Mouse (Mus musculus): Measurements from ENCODE around the gene Wrap53. TPM values are rescaled to one million over a fixed set of nuclear protein-coding genes. Genes with fewer than 3 reads are reported as not detected.
"Not testable (repeated sequence)": the region's sequence is repeated elsewhere in the genome, so short reads cannot be mapped to it uniquely, and the experiment has no call there.

The Wrap53 gene
- polyA plus RNA-seq, 1 experiment: 7.9 TPM

DNA sequence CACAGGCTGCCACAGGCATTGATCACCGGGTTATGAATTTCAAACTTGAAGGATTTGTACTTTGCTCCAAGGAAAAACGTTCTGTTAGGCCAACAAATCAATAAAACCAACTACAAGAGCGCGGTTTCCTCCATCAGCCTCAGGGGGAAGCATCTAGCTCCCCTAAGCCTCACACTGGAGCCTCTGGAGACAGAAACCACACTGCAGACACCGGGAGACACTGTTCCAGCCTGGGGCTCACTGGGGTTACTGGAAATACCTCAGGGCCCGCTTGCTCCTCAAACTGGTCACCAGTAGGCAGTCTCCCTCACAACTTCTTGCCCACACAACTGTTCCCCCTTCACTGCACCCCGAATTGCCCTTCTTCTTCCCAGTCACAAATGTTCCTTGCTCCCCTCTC, 34.1 kb downstream of the Wrap53 start:
- TF ChIP-seq CTCF (IDR thresholded peaks at IDR 0.05; ENCODE audit: borderline replicate concordance, insufficient read depth, low read length) (no peak), POLR2A (IDR thresholded peaks at IDR 0.05; ENCODE audit: low read depth, low read length) (no peak)
- H3K4me3 ChIP-seq (ENCODE audit: insufficient read depth, low read length): no peak overlapping the region
- no peaks in the 10 kb centered on the region for H3K4me1 ChIP-seq (ENCODE audit: control insufficient read depth, insufficient read depth, low read length)
- H3K27ac ChIP-seq (ENCODE audit: insufficient read depth, low read length): no peak overlapping the region

DNA sequence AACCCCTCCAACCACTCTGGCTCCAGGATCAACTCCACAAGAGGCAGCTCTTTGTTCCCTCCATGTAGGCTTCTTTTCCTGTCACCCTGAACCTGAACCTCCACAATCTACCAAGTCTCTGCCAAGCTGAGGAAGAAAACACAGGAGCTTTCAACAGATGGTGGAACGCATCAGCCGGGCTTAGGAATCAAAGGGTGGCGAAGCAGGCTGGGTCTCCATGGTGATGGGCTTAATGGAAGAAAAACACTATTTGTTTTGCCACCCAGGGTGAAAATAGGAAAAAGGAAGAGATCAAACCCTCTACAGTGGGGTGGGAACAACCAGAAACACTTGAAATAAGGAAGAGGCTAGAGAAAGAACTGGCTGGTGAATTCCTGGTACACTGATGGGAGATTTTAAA, 36.5 kb downstream of the Wrap53 start:
- Histone ChIP-seq H3K4me3 (ENCODE audit: insufficient read depth, low read length) (no peak overlapping the region), H3K27ac (ENCODE audit: insufficient read depth, low read length) (no peak overlapping the region), H3K4me1 (ENCODE audit: control insufficient read depth, insufficient read depth, low read length) (no peaks in the 10 kb centered on the region)
- TF ChIP-seq CTCF (IDR thresholded peaks at IDR 0.05; ENCODE audit: borderline replicate concordance, insufficient read depth, low read length) (no peak), POLR2A (IDR thresholded peaks at IDR 0.05; ENCODE audit: low read depth, low read length) (no peak)

DNA sequence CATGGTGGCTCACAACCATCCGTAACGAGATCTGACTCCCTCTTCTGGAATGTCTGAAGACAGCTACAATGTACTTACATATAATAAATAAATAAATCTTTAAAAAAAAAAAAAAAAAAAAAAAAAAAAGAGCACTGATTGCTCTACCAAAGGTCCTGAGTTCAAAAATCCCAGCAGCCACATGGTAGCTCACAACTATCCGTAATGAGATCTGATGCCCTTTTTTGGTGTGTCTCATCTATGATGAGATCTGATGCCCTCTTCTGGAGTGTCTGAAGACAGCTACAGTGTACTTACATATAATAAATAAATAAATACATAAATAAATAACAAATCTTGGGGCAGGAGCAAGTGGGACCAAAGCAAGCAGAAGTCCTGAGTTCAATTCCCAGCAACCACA, 38.3 kb downstream of the Wrap53 start:
- not testable (repeated sequence) for H3K27ac ChIP-seq (ENCODE audit: insufficient read depth, low read length); H3K4me1 ChIP-seq (ENCODE audit: control insufficient read depth, insufficient read depth, low read length); H3K4me3 ChIP-seq (ENCODE audit: insufficient read depth, low read length)

DNA sequence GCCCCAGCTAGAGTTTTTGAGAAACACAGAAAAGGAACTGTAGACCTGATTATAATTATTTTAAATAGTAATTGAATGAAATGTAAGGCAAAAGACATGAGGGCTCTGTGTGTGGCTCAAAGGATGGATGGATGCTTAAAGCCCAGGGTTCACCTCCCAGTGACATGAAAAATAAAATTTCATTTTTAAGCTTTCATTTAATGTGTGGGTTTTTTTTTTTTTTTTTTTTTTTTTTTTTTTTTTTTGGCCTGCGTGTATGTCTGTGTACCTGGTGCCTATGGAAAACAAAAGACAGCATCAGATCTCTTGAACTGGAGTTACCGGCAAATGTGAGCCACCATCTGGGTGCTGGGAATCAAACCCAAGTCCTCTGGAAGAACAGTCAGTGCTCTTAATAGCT, 39.4 kb downstream of the Wrap53 start:
- Histone ChIP-seq H3K27ac (ENCODE audit: insufficient read depth, low read length) (no peak overlapping the region), H3K4me3 (ENCODE audit: insufficient read depth, low read length) (no peak overlapping the region), H3K4me1 (ENCODE audit: control insufficient read depth, insufficient read depth, low read length) (no peaks in the 10 kb centered on the region)
- no peak for TF ChIP-seq CTCF (IDR thresholded peaks at IDR 0.05; ENCODE audit: borderline replicate concordance, insufficient read depth, low read length)
- TF ChIP-seq POLR2A (IDR thresholded peaks at IDR 0.05; ENCODE audit: low read depth, low read length): no peak

GRCm38 (mm10) chr11:69534990-69535389, 45.1 kb downstream of the Wrap53 start:
- Histone ChIP-seq H3K4me1 (ENCODE audit: control insufficient read depth, insufficient read depth, low read length) (no peaks in the 10 kb centered on the region), H3K4me3 (ENCODE audit: insufficient read depth, low read length) (no peak overlapping the region), H3K27ac (ENCODE audit: insufficient read depth, low read length) (no peak overlapping the region)
- TF ChIP-seq CTCF (IDR thresholded peaks at IDR 0.05; ENCODE audit: borderline replicate concordance, insufficient read depth, low read length) (no peak), POLR2A (IDR thresholded peaks at IDR 0.05; ENCODE audit: low read depth, low read length) (no peak)

- Histone ChIP-seq H3K27ac (ENCODE audit: insufficient read depth, low read length) (no peak overlapping the region), H3K4me3 (ENCODE audit: insufficient read depth, low read length) (no peak overlapping the region), H3K4me1 (ENCODE audit: control insufficient read depth, insufficient read depth, low read length) (no peaks in the 10 kb centered on the region)
- no peak for TF ChIP-seq POLR2A (IDR thresholded peaks at IDR 0.05; ENCODE audit: low read depth, low read length)
- TF ChIP-seq CTCF (IDR thresholded peaks at IDR 0.05; ENCODE audit: borderline replicate concordance, insufficient read depth, low read length): no peak
Measured at GRCm38 (mm10) chr11:69532480-69533150, 47.4 kb downstream of the Wrap53 start.

GRCm38 (mm10) chr11:69530755-69531154, 49.3 kb downstream of the Wrap53 start:
- H3K27ac ChIP-seq (ENCODE audit: insufficient read depth, low read length); H3K4me3 ChIP-seq (ENCODE audit: insufficient read depth, low read length); H3K4me1 ChIP-seq (ENCODE audit: control insufficient read depth, insufficient read depth, low read length): not testable (repeated sequence)

DNA sequence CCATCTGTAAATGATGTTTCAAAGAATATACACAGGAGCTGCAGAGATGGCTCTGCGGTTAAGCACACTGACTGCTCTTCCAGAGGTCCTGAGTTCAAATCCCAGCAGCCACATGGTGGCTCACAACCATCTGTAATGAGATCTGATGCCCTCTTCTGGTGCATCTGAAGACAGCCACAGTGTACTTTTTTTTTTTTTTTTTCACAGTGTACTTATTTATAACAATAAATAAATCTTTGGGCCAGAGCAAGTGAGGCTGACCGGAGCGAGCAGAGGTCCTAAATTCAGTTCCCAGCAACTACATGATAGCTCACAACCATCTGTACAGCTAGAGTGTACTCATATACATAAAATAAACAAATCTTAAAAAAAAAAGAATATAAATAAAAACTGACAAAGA, 49.8 kb downstream of the Wrap53 start:
- H3K27ac ChIP-seq (ENCODE audit: insufficient read depth, low read length); H3K4me3 ChIP-seq (ENCODE audit: insufficient read depth, low read length); H3K4me1 ChIP-seq (ENCODE audit: control insufficient read depth, insufficient read depth, low read length): not testable (repeated sequence)

GRCm38 (mm10) chr11:69528031-69528390, 52.0 kb downstream of the Wrap53 start:
- no peak overlapping the region for H3K27ac ChIP-seq (ENCODE audit: insufficient read depth, low read length)
- no peak overlapping the region for H3K4me3 ChIP-seq (ENCODE audit: insufficient read depth, low read length)
- TF ChIP-seq POLR2A (IDR thresholded peaks at IDR 0.05; ENCODE audit: low read depth, low read length): no peak
- TF ChIP-seq CTCF (IDR thresholded peaks at IDR 0.05; ENCODE audit: borderline replicate concordance, insufficient read depth, low read length): no peak
- no peaks in the 10 kb centered on the region for H3K4me1 ChIP-seq (ENCODE audit: control insufficient read depth, insufficient read depth, low read length)

- TF ChIP-seq CTCF (IDR thresholded peaks at IDR 0.05; ENCODE audit: borderline replicate concordance, insufficient read depth, low read length) (no peak), POLR2A (IDR thresholded peaks at IDR 0.05; ENCODE audit: low read depth, low read length) (no peak)
- Histone ChIP-seq H3K4me1 (ENCODE audit: control insufficient read depth, insufficient read depth, low read length) (no peaks in the 10 kb centered on the region), H3K27ac (ENCODE audit: insufficient read depth, low read length) (no peak overlapping the region), H3K4me3 (ENCODE audit: insufficient read depth, low read length) (0 out of 2 replicates have a peak overlapping the region, but pooled peaks have one; percentile 14)
Measured at GRCm38 (mm10) chr11:69527098-69528030, 52.7 kb downstream of the Wrap53 start.
